Mouse (Mus musculus) erythroblast, adult 5-6 weeks (primary cell): Measurements from ENCODE around the gene Prtg. TPM values are rescaled to one million over a fixed set of nuclear protein-coding genes. Genes with fewer than 3 reads are reported as not detected.

Source experiments
- ATAC-seq: replicated peaks from 2 replicates; pipeline ENCODE4 v1.8.0; 2016; ENCODE audit warnings: moderate number of reproducible peaks, mild to moderate bottlenecking, moderate TSS enrichment, inconsistent platforms; ENCODE audit not compliant: poor library complexity, low FRiP score, severe bottlenecking
- total RNA-seq, 2 experiments: library from RNA; stranded (forward) in 1 of 2; stranded (reverse) in 1 of 2; fragments of 150-400 nt in 1 of 2; fragments of 200-764, 138-1000 nt in 1 of 2; gene quantifications; 2 replicates each; pipeline versions ENCODE4 v1.2.3 to v1.2.4; 2015 to 2017; ENCODE audit warnings: low replicate concordance in 2 of 2

Prtg gene
- total RNA-seq, 2 experiments from 2014 or later = not detected

DNA sequence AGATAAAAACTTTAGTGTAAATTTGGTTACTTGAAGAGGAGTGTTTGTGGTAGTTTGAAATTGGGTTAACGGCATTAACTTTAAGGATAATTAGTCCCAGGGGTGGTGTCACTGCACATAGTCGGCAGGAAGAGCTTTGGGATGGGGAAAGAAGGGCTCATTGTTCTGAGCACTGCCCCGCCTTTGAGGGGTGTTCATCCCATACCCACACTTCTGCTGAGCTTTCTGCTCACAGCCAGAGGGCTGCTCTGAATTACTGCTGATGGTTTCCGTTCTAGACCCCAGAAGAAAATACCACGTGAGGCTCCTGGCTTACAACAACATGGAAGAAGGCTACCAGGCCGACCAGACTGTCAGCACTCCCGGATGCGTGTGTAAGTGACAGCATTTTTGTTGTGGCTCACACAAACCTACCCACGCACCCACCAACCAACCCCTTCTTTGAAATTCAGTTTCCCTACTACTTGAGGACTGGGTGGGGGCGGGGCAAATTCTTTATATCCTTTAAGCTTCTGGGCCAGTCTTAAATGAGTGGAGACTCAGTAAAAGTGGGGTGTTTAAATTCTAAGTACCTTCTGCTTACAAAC lies 83.9 kb downstream of the Prtg start:
- no peak for ATAC-seq

DNA sequence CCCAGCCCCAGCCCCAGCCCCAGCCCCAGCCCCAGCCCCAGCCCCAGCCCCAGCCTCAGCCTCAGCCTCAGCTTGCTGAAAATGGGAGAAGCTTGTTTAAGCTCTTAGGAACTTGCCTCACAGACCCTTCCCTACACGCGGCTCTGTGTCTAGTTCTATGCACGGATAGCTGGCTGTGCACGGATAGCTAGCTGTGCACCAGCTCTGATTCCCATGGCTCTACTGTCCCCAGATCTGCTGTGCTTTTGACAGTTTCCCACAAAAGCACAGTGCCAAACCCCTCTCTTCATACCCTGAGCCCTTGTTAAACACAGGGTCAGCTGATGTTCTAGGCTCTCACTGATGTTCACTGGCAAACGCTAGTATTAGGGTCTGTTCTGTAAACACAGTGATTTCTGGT lies 86.1 kb downstream of the Prtg start:
- ATAC-seq = no peak

DNA sequence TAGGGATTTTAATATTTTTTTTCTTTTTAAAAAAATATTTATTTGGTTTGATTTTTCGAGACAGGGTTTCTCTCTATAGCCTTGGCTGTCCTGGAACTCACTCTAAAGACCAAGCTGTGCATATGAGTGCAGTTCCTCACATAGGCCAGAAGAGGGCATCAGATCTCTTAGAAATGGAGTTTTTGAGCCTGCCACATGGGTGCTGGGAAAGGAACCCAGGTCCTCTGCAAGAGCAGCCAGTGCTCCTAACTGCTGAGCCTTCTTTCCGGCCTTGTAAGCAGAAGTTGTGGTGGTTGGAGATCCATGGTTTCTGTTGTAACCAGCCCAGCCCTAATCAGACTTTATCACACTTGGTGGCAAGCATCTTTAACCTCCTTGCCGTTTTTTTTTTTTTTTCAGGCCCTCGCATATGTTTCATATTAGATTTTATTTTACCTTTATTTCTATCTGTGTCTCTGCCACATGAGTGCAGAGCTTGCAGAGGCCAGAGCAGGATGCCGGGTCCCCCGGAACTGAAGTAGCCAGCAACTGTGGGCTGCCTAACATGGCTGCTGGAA lies 88.2 kb downstream of the Prtg start:
- ATAC-seq = no peak

DNA sequence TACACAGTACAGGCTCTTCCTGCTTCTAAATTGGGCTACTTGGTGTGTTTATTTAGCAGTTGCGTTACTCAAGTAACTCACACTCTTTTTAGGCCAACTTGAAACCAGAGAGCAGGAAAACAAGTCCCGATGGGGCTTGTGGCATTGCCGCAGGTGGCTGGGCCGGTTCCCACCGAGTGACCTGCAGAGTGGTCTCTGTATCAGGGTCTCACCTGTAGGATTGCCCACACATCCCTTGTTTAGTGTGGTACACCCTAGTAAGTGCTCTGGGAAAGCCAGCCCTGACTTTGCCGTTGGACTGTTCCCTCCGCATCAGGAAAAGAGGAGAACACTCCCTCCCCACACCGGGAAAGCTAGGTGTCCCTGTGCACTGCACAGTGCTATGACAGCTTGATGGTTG lies 95.4 kb downstream of the Prtg start:
- ATAC-seq = no peak

DNA sequence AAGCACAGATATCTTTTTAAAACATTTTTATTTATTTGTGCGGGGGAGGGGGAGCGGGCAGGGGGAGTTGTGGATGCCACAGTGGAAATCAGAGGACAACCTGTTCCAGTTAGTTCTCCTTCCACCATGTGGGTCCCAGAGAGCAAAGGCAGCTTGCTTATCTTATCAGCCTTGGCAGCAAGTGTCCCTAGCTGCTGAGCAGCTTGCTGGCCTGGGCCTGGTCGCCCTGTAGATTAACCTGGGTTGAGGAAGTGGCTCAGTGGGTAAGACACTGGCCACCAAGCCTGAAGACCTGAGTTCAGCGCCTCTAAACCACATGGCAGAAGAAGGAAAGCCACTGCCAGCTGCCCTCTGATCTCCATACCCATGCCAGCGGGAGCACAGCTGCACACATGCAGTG lies 95.9 kb downstream of the Prtg start:
- ATAC-seq = no peak

DNA sequence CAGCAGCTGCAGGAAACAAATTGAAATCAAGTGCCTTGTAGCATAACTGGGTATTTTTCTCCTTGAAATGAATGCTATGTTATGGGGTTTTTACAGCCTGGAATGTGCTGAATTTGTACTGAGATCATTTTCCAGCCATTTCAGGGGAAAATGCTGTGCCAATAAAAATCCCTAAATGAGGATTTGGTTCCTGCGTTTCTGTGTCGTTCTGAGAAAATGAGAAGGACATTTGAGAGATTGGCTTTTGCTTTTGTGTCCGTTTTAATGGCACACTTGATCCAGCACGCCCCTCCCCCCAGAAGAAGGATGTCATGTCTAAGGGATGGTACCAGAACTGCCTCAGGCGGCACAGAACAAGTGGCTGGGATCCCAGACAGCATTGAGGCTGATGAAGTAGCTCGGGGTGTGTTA lies 100.0 kb downstream of the Prtg start:
- no peak for ATAC-seq

DNA sequence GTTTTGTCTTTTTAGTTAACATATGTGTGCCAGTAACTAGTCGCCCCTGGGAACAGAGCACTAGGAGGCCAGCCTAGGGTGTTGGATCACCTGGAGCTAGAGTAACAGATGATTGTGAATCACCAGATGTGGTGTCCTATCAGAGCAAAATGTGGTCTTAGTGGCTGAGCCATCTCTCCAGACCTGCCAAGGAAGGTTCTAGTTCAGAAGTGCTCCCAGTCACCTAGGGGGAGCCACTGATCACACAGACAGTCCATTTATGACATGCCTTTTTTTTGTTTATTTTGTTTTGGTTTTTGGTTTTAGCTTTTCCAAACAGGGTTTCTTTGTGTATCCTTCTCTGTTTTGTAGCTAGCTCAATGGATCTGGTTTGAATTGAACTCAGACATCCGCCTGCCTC lies 104.7 kb downstream of the Prtg start:
- no peak for ATAC-seq

DNA sequence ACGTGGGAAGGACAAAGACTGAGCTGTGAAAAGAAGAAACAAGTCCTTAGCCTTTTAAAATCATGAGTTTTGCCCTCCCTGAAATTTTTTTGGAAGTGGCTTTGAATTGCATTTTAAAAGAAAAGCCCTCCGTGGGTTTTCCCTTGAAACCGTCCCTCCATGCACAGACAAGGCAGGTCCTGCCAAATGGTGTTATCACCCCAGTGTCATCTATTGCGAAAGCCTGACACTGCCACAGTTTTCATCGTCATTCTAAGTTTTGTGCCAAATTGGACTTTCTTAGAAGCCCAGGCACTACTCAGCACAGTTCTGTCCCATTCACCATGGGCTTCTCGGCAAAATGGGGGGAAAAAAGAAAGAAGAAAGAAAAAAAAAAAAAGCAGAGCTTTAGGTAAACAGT lies 106.9 kb downstream of the Prtg start:
- no peak for ATAC-seq

DNA sequence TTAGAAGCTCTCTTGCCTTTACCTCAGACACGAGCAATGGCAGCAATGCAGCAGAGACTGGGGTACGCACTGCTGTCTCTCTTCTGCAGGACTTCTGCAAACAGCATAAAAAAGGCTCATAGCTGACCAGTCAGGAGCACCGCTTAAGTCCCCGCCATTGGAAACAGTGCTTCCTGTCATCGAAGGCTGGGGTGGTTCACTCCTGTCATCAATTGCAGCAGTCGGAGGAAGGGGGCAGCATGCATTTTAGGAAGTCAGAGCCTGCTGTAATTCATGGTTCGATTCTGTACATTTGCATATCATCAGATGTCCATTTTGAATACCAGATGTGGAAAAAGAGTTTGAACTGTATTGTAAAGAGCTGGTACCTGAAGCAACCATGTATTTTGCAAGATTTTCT lies 109.1 kb downstream of the Prtg start:
- no peak for ATAC-seq

DNA sequence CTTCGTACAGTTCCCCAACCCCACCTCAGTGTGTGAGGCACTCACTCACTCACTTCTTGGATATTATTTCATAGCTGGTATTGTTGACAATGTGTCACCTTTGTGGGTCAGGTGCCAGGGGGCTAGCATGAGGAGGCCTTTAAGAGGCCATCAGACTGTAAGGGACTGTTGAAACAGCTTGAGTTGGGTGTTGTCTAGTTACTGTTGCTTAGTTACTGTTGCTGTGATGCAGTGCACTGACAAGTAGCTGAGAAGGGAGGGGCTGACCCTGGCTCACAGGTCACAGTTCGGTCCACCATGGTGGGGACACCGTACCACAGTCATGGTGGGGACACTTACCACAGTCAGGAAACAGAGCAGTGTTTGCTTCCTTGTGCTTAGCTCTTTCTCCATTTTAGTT lies 116.4 kb downstream of the Prtg start:
- no peak for ATAC-seq

DNA sequence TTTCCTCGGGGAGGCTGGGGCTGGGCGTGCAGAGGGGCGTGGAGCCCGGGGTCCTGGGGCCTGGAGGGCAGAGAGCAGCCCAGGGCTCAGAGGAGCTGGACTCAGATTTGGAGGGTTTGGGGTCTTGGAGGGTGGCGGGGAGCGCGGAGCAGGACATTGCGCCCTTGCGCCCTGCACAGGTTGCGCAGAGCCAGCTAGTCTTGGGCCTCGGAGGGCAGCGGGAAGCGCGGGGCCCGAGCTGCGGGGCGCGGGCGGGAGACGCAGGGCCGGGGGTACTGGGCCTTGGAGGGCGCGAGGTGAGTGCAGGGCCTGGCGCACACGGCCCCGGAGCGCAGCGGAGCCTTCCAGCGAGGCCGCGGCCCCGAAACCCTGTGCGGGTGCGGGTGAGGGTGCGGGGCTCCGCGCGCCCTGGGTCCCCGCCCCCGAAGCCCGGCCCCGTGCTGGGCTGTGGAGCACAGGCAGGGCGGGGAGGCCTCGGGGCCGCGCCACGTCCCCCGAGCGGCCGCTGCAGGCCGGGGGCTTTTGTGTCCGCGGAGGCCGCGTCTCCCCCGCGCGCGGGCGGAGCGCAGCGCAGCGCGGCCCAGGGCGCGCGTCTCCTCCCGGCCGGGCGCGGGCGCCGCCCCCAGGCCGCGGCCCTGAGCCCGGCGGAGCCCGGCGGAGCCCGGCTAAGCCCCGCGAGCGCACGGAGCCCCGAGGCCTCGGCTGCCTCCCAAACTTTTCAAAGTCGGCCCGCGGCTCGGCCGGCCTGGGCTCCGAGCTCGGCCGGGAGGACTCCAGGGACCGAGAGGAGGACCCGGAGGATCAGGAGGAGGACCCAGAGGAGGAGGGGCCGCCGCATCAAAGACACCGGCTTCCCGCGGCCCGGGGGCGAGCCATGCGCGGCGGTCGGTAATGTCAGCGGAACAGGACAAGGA lies 118.6 kb downstream of the Prtg start, which contains the start of gene Pygo1:
Pygo1 (plus strand) TSS at position 625 of the 914 bp plus-strand sequence.
- no peak for ATAC-seq

DNA sequence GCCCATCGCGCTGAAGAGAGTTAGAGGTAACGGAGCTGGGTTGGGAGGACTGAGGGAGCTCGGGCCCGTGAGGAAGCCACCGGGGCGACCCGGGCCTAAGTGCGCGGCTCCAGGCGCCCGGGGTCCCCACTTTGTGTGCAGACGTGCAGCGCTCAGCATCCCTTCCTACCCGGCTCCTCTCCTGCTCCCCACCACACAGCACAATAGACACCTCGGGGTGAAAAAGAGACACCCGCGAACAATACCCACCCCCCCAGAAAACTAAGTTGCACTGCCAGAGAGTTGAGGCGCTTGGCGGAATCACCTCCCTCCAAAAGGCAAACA lies 119.2 kb downstream of the Prtg start:
- ATAC-seq = no peak

DNA sequence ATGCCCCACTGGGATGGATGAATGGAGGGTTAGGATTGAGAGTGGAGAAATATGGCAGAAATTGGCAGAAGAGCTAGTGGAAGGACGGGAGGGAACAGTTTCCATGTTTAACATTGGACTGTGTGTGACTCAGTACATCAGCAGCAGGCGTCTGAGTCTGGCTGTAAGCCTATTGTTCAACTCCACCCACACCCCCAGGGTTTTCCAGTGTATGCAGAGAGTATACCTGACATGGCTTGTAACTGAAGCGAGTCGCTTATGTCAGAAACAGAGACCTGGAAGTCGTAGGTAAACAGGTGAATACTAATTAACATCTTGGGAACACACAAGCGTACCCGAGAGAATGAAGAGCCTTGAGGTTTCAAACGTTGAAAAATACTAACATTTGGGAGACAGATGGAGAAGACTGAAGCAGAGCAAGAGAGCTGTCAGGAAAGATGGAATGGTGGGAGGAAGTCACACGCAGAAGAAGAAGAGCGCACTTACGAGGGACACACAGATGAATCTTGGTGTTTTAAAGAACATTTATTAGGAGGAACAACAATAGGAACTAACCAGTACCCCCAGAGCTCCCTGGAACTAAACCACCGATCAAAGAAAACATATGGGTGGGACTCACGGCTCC lies 124.6 kb downstream of the Prtg start:
- no peak for ATAC-seq

DNA sequence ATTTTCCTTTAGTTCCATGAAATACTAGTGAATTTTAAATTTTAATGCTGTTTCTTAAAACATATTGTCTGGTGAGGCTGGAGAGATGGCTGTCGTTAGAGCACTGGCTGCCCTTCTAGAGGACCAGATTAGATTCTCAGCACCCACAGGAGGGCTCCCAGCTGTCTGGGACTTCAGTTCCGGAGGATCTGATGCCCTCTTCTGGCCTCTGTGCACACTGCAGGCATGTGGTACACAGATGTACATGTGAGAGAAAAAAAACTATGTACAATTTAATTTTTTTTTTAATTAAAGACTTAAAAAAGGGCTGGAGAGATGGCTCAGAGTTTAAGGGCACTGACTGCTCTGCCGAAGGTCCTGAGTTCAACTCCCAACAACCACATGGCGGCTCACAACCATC lies 128.6 kb downstream of the Prtg start:
- ATAC-seq = no peak

DNA sequence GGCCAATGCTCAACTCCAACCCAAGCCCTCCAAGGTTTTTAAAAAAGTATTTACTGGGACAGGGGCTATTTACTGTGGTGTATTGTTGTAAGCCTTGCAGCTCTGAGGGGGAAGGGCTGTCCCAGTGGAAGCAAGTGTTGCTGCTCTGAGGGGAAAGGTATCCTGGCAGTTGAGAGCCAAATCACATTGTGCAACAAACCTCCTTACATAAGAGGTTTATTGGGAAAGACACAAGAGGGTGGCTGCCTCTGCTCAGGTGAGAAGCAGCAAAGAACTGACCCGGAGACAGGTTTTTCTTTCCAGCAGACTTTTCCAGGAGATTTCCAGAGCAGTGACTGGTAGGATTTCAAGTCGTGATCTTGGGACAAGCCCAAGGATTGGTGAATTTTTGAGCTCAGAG lies 129.6 kb downstream of the Prtg start:
- no peak for ATAC-seq

DNA sequence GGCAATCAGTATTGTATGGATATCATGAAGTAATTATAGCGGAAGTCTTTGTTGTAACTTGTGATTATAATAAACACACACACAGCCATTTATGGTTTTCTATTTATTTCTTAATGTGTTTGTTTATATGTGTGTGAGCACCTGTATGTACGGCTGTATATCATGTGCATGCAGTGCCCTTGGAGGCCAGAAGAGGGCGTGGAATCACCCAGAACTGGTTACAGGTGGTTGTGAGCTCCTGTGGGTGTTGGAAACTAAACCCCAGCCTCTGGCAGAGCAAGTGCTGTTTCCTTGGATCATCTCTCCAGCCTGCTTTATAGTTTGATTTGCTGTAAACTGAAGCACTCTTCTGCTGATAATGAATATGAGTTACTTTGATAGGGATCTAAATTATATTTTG lies 136.8 kb downstream of the Prtg start:
- no peak for ATAC-seq

DNA sequence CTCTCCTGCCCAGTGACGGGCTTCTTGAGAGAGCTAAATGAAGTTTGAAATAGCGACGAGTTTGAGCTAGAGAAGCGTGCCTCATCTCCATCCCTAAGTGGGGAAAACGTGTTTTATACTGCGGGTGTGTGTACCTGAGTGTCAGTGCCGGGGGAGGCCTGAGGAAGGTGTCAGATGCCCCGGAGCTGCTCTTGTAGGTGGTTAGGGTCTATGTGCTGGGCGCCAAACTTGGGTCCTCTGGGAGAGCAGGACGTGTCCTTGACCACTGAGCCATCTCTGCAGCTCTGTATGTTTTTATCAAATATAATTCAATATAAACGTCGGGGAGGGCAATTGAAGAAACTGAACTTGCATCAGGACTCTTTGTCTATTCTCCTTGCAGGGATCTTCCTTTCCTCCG lies 137.6 kb downstream of the Prtg start:
- no peak for ATAC-seq

DNA sequence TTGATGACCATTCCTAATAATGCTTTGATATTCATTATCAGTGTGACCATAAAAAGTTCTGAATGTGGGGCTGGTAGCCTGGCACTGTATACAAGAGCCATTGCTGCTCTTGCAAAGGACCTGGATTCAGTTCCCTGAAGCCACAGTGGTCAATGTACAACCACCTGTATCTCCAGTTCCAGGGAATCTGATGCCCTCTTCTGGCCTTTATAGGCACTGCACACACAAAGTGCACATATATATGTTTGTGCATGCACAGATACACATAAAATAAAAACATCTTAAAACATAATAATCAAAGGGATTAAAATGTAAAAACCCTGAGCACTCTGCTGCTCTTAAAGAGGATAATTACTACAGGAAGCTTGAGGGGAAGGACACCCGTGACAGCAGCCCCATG lies 140.3 kb downstream of the Prtg start:
- ATAC-seq = no peak

DNA sequence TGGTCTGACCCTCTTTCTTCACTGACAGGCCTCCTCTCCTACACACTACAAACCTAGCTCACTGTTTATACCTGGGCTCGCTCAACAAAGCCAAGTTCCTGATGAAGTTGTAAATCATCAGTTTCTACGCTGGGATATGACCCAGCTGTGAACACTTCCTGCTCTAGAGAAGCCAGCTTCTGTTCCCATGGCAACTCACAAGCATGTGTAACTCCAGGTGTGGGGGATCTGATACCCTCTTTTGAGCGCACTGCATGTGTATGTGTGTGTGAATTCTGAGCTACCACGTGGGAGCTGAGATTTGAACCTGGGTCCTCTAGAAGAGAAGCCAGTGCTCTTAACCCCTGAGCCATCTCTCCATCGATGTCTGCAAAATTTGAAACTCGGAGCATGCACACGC lies 142.9 kb downstream of the Prtg start:
- no peak for ATAC-seq

DNA sequence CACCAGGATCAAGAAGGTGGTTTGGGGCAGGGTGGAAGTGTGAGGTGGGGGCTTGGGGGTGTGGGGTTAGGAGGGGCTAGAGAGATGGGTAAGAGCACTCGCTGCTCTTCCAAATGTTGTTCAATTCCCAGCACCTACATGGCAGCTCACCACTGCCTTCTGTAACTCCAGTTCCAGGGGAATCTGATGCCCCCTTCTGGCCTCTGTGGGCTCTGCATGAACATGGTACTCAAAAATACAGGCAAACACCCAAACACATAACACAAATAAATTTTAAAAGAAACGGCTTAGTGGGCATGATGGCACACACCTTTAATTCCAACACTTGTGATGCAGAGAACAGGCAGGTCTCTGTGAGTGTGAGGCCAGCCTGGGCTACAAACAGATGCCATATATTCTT lies 148.1 kb downstream of the Prtg start:
- ATAC-seq = no peak

DNA sequence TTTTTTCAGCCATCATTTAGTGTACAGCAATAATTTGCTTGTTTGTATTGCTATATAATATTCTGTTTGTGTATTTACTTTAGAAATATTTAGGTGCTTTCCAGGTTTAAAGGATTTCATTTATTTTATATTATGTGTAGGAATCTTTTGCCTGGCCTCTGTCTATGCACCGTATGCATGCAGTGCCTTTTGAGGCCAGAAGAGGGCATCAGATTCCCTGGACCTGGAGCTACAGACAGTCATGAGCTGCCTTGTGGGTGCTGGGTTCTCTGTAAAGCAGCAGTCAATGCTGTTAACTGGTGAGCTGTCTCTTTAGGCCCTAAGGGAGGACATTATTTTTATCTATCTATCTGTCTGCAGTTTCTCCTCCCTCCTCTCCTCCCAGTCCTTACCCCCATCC lies 148.9 kb downstream of the Prtg start:
- peak; percentile 72 for ATAC-seq
